Mouse (Mus musculus): ENCODE measurements at regions not wholly inside any gene's neighbourhood (a gene's known extent, or its start where the extent isn't known, plus 50 kb on each side); places are given as distances from the start of the nearest gene placed in this dataset.

- H3K9ac ChIP-seq (ENCODE audit: low read length) = no peak overlapping the region
- WGBS = 9% methylated on average over 1 of the region's 1 CpGs
- H3K36me3 ChIP-seq (ENCODE audit: control insufficient read depth, insufficient read depth, low read length) = no peaks in the 10 kb centered on the region
- peak; percentile 53; the same call in 1 of the 2 replicates for ATAC-seq (replicated peaks; ENCODE audit: low FRiP score)
- no peaks in the 10 kb centered on the region for H3K27me3 ChIP-seq (ENCODE audit: control insufficient read depth, insufficient read depth, low read length)
- H3K27ac ChIP-seq (ENCODE audit: low read depth, low read length) = no peak overlapping the region
- no peak for DNase-seq (ENCODE audit: low spot score)
- peaks cover 2% of the 10 kb centered on the region; the same call in 1 of the 2 replicates for H3K4me1 ChIP-seq (replicated peaks; ENCODE audit: control insufficient read depth, insufficient read depth, low read length)
- H3K4me3 ChIP-seq (ENCODE audit: low read depth, low read length) = no peak overlapping the region
- no peaks in the 10 kb centered on the region for H3K9me3 ChIP-seq (ENCODE audit: control insufficient read depth, low read length)
- no peak overlapping the region for H3K4me2 ChIP-seq (ENCODE audit: low read depth, low read length, severe bottlenecking)
These were observed 576.5 kb downstream of the Prkd1 start for GRCm38 (mm10) chr12:50072359-50072758.

GRCm38 (mm10) chr12:50073684-50074083 lies 575.2 kb downstream of the Prkd1 start:
- peak; percentile 35; the same call in 1 of the 2 replicates for ATAC-seq (replicated peaks; ENCODE audit: low FRiP score)
- Histone ChIP-seq H3K4me2 (ENCODE audit: low read depth, low read length, severe bottlenecking) (no peak overlapping the region), H3K4me3 (ENCODE audit: low read depth, low read length) (no peak overlapping the region), H3K27ac (ENCODE audit: low read depth, low read length) (no peak overlapping the region), H3K36me3 (ENCODE audit: control insufficient read depth, insufficient read depth, low read length) (no peaks in the 10 kb centered on the region), H3K9me3 (ENCODE audit: control insufficient read depth, low read length) (no peaks in the 10 kb centered on the region), H3K9ac (ENCODE audit: low read length) (no peak overlapping the region), H3K4me1 (replicated peaks; ENCODE audit: control insufficient read depth, insufficient read depth, low read length) (peaks cover 2% of the 10 kb centered on the region; the same call in 1 of the 2 replicates), H3K27me3 (ENCODE audit: control insufficient read depth, insufficient read depth, low read length) (no peaks in the 10 kb centered on the region)
- DNase-seq (ENCODE audit: low spot score) = no peak
- 43% methylated on average over 2 of the region's 2 CpGs for WGBS

- Histone ChIP-seq H3K4me2 (ENCODE audit: low read depth, low read length, severe bottlenecking) (no peak overlapping the region), H3K36me3 (ENCODE audit: control insufficient read depth, insufficient read depth, low read length) (no peaks in the 10 kb centered on the region), H3K9me3 (ENCODE audit: control insufficient read depth, low read length) (no peaks in the 10 kb centered on the region), H3K27ac (ENCODE audit: low read depth, low read length) (no peak overlapping the region), H3K4me3 (ENCODE audit: low read depth, low read length) (no peak overlapping the region), H3K27me3 (ENCODE audit: control insufficient read depth, insufficient read depth, low read length) (no peaks in the 10 kb centered on the region), H3K9ac (ENCODE audit: low read length) (no peak overlapping the region), H3K4me1 (replicated peaks; ENCODE audit: control insufficient read depth, insufficient read depth, low read length) (no peaks in the 10 kb centered on the region)
- no peak for ATAC-seq (replicated peaks; ENCODE audit: low FRiP score)
- no peak for DNase-seq (ENCODE audit: low spot score)
- 81% methylated on average over 9 of the region's 9 CpGs for WGBS
These were observed 567.7 kb downstream of the Prkd1 start for GRCm38 (mm10) chr12:50081157-50081556.

- H3K4me1 ChIP-seq (replicated peaks; ENCODE audit: control insufficient read depth, insufficient read depth, low read length) = no peaks in the 10 kb centered on the region
- H3K4me3 ChIP-seq (ENCODE audit: low read depth, low read length) = no peak overlapping the region
- no peaks in the 10 kb centered on the region for H3K27me3 ChIP-seq (ENCODE audit: control insufficient read depth, insufficient read depth, low read length)
- no peak for ATAC-seq (replicated peaks; ENCODE audit: low FRiP score)
- WGBS = 81% methylated on average over 1 of the region's 1 CpGs
- H3K9me3 ChIP-seq (ENCODE audit: control insufficient read depth, low read length) = no peaks in the 10 kb centered on the region
- no peak overlapping the region for H3K9ac ChIP-seq (ENCODE audit: low read length)
- H3K36me3 ChIP-seq (ENCODE audit: control insufficient read depth, insufficient read depth, low read length) = no peaks in the 10 kb centered on the region
- no peak overlapping the region for H3K27ac ChIP-seq (ENCODE audit: low read depth, low read length)
- DNase-seq (ENCODE audit: low spot score) = no peak
- no peak overlapping the region for H3K4me2 ChIP-seq (ENCODE audit: low read depth, low read length, severe bottlenecking)
These were observed 567.3 kb downstream of the Prkd1 start for GRCm38 (mm10) chr12:50081571-50081970.

GRCm38 (mm10) chr12:50084517-50084916 lies 564.4 kb downstream of the Prkd1 start:
- DNase-seq (ENCODE audit: low spot score) = no peak
- Histone ChIP-seq H3K27me3 (ENCODE audit: control insufficient read depth, insufficient read depth, low read length) (no peaks in the 10 kb centered on the region), H3K9ac (ENCODE audit: low read length) (no peak overlapping the region), H3K36me3 (ENCODE audit: control insufficient read depth, insufficient read depth, low read length) (no peaks in the 10 kb centered on the region), H3K9me3 (ENCODE audit: control insufficient read depth, low read length) (no peaks in the 10 kb centered on the region), H3K4me2 (ENCODE audit: low read depth, low read length, severe bottlenecking) (no peak overlapping the region), H3K27ac (ENCODE audit: low read depth, low read length) (no peak overlapping the region), H3K4me3 (ENCODE audit: low read depth, low read length) (no peak overlapping the region), H3K4me1 (replicated peaks; ENCODE audit: control insufficient read depth, insufficient read depth, low read length) (no peaks in the 10 kb centered on the region)
- ATAC-seq (replicated peaks; ENCODE audit: low FRiP score) = no peak
- WGBS = 82% methylated on average over 3 of the region's 3 CpGs

- DNase-seq (ENCODE audit: low spot score) (no peak), ATAC-seq (replicated peaks; ENCODE audit: low FRiP score) (no peak)
- Histone ChIP-seq H3K9ac (ENCODE audit: low read length) (no peak overlapping the region), H3K9me3 (ENCODE audit: control insufficient read depth, low read length) (no peaks in the 10 kb centered on the region), H3K4me1 (replicated peaks; ENCODE audit: control insufficient read depth, insufficient read depth, low read length) (peaks cover 8% of the 10 kb centered on the region), H3K4me2 (ENCODE audit: low read depth, low read length, severe bottlenecking) (no peak overlapping the region), H3K27ac (ENCODE audit: low read depth, low read length) (no peak overlapping the region), H3K4me3 (ENCODE audit: low read depth, low read length) (no peak overlapping the region), H3K36me3 (ENCODE audit: control insufficient read depth, insufficient read depth, low read length) (no peaks in the 10 kb centered on the region), H3K27me3 (ENCODE audit: control insufficient read depth, insufficient read depth, low read length) (no peaks in the 10 kb centered on the region)
- WGBS = 81% methylated on average over 9 of the region's 9 CpGs
These were observed 537.5 kb downstream of the Prkd1 start for GRCm38 (mm10) chr12:50111246-50112044.

- no peak overlapping the region for H3K4me2 ChIP-seq (ENCODE audit: low read depth, low read length, severe bottlenecking)
- H3K4me3 ChIP-seq (ENCODE audit: low read depth, low read length) = no peak overlapping the region
- H3K27me3 ChIP-seq (ENCODE audit: control insufficient read depth, insufficient read depth, low read length) = no peaks in the 10 kb centered on the region
- H3K4me1 ChIP-seq (replicated peaks; ENCODE audit: control insufficient read depth, insufficient read depth, low read length) = peaks cover 8% of the 10 kb centered on the region
- no peak; the same call in 1 of the 2 replicates for ATAC-seq (replicated peaks; ENCODE audit: low FRiP score)
- no peaks in the 10 kb centered on the region for H3K9me3 ChIP-seq (ENCODE audit: control insufficient read depth, low read length)
- H3K27ac ChIP-seq (ENCODE audit: low read depth, low read length) = no peak overlapping the region
- no peak for DNase-seq (ENCODE audit: low spot score)
- no peak overlapping the region for H3K9ac ChIP-seq (ENCODE audit: low read length)
- 78% methylated on average over 7 of the region's 7 CpGs for WGBS
- H3K36me3 ChIP-seq (ENCODE audit: control insufficient read depth, insufficient read depth, low read length) = no peaks in the 10 kb centered on the region
These were observed 536.8 kb downstream of the Prkd1 start for GRCm38 (mm10) chr12:50112081-50112491.

- Histone ChIP-seq H3K9ac (ENCODE audit: low read length) (no peak overlapping the region), H3K36me3 (ENCODE audit: control insufficient read depth, insufficient read depth, low read length) (no peaks in the 10 kb centered on the region), H3K27ac (ENCODE audit: low read depth, low read length) (peak overlapping the region; percentile 53; the same call in 1 of the 2 replicates), H3K4me1 (replicated peaks; ENCODE audit: control insufficient read depth, insufficient read depth, low read length) (peaks cover 8% of the 10 kb centered on the region), H3K4me3 (ENCODE audit: low read depth, low read length) (no peak overlapping the region), H3K4me2 (ENCODE audit: low read depth, low read length, severe bottlenecking) (no peak overlapping the region), H3K27me3 (ENCODE audit: control insufficient read depth, insufficient read depth, low read length) (no peaks in the 10 kb centered on the region), H3K9me3 (ENCODE audit: control insufficient read depth, low read length) (no peaks in the 10 kb centered on the region)
- 26% methylated on average over 2 of the region's 2 CpGs for WGBS
- ATAC-seq (replicated peaks; ENCODE audit: low FRiP score) (no peak; the same call in 1 of the 2 replicates), DNase-seq (ENCODE audit: low spot score) (peak; percentile 60)
These were observed 533.0 kb downstream of the Prkd1 start for GRCm38 (mm10) chr12:50115855-50116254.

- no peak overlapping the region for H3K27ac ChIP-seq (ENCODE audit: low read depth, low read length)
- H3K4me1 ChIP-seq (replicated peaks; ENCODE audit: control insufficient read depth, insufficient read depth, low read length) = peaks cover 8% of the 10 kb centered on the region
- no peak overlapping the region for H3K4me2 ChIP-seq (ENCODE audit: low read depth, low read length, severe bottlenecking)
- H3K36me3 ChIP-seq (ENCODE audit: control insufficient read depth, insufficient read depth, low read length) = no peaks in the 10 kb centered on the region
- DNase-seq (ENCODE audit: low spot score) (no peak), ATAC-seq (replicated peaks; ENCODE audit: low FRiP score) (no peak)
- no peaks in the 10 kb centered on the region for H3K27me3 ChIP-seq (ENCODE audit: control insufficient read depth, insufficient read depth, low read length)
- no peak overlapping the region for H3K4me3 ChIP-seq (ENCODE audit: low read depth, low read length)
- no peaks in the 10 kb centered on the region for H3K9me3 ChIP-seq (ENCODE audit: control insufficient read depth, low read length)
- no peak overlapping the region for H3K9ac ChIP-seq (ENCODE audit: low read length)
These were observed 530.6 kb downstream of the Prkd1 start for GRCm38 (mm10) chr12:50118346-50118745.
